Mouse (Mus musculus) frontal cortex, adult 2 months (tissue): ENCODE measurements around the gene Tmem171. TPM values are rescaled to one million over a fixed set of nuclear protein-coding genes. Genes with fewer than 3 reads are reported as not detected.

Source experiments
- DNase-seq, 2 experiments: peaks; one replicate each; pipeline ENCODE4 v3.0.0; 2022; ENCODE audit warnings: low spot score in 1 of 2; ENCODE audit errors: extremely low spot score in 1 of 2
- polyA plus RNA-seq: library from polyadenylated mRNA; depleted of rRNA; stranded (reverse); fragments of >200 nt; gene quantifications from 2 replicates; pipeline ENCODE4 v1.2.3, GENCODE M21; 2012

The Tmem171 gene
- polyA plus RNA-seq, 1 experiment, result 0.10 TPM

DNA sequence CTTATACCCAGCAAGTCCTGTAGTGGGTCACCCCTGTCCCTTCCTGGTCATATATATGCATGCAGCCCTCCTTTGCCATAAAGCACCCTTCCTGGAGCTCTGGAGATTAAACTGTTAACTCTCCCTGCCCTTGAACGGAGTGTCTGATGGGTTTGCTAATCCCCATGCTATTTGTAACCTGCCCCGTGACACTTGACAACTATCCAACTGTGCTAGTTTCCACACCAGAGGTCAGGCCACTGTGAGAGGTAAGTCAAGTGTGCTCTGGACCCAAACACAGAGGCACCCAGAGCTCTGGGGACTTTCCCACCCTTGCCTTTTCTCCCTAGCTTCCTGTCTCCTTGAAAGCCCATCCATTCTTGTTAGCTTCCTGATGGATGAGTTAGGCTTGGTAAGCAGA is 912 bp upstream of the Tmem171 start:
- no peak for DNase-seq

DNA sequence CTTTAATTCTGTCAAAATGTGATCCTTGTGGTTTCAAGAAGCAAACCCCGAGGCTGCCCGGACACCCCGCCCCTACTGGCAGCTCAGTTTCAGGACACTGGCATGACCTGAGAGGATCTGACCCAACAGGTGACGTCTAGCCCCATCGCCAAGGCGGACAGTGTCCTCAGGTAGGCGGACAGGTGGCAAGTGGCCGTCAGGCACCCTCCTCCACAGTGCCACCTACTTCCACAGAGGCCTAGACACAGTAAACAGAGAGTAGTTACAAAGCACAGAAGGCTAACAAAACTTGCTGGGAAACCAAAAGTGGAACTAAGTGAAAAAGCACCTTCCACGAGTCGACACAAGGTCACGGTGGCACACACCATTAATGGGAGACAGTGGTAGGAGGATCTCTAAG is 1.3 kb downstream of the Tmem171 start:
- DNase-seq, result no peak

DNA sequence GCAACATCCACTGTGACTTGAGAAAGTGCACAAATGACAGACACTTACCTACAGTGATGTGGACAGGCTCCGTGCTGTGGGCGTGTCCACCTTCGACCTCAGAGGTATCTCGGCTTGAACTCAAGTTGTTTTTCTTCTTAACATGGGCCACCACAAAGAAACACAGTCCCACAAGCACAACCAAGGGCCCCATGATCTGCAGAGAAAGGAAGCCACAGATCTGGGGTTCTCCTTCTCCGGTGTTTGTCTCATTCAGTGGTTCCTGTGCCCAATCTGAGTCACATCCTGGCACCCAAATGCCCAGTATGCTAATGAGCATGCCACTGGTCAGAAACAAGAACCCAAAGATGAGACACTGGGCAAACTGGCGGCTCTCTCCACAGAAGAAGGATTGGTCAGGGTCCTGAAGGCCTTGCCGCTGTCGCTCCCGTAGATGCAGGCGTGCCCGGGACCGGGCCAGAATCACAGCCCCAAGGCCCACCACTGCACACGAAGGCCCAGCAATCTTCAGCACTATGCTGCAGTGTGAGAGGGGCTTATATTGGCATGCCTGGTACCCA is 2.6 kb downstream of the Tmem171 start:
- no peak for DNase-seq

- no peak for DNase-seq
These were observed 3.7 kb downstream of the Tmem171 start for GRCm38 (mm10) chr13:98690886-98691285.

DNA sequence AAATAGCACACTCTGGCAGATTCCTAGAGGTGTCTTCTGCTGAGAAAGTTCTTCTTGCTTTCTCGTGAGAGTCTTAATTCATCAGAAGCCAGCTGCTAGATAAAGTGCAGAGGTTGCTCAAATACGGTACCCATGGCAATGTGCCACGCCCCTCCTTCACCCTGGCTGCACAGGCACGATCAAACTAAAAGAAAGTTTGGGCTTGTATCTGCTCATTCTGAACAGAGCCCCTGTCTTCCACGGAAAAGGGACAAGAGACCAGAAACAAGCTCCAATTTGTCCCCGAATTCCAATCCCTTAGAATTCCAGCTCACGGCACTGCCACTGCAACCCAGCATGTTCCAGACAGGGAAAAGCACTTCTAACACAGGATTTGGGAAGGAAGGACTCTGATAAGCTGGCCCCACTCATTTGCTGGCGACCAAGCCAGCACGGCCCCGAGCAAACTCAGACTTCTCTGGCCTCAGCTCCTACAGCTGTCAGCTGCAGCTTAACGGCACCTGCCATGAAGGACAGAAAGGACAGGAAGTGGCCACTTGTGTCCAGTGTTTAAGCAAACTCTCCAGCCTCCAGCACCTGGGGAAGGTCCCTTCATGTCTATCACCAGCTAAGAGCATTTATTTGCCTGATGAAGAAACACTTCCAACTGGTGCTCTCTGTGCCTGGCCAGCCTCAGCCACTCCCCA is 4.9 kb downstream of the Tmem171 start:
- DNase-seq, result no peak

DNA sequence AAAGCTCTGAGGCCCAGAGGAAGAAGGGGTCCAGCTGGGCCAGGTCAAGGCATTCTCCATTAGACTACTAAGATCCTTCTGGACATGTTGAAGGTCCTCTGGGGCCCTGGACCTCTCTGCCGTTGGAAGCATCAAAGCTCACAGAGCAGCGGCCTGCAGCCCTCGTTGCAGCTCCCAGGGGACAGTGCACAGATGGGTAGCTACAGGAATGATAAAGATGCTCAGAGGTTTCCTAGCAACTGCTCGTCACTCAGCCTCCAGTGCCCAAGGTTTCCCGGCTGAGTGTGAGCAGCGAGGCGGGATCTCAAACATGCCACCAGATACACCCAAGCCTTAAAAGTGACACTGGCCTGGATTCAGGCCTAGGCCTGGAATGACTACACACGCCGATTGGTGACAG is 6.7 kb downstream of the Tmem171 start:
- peak in 1 of 2 experiments; percentile 44 for DNase-seq

DNA sequence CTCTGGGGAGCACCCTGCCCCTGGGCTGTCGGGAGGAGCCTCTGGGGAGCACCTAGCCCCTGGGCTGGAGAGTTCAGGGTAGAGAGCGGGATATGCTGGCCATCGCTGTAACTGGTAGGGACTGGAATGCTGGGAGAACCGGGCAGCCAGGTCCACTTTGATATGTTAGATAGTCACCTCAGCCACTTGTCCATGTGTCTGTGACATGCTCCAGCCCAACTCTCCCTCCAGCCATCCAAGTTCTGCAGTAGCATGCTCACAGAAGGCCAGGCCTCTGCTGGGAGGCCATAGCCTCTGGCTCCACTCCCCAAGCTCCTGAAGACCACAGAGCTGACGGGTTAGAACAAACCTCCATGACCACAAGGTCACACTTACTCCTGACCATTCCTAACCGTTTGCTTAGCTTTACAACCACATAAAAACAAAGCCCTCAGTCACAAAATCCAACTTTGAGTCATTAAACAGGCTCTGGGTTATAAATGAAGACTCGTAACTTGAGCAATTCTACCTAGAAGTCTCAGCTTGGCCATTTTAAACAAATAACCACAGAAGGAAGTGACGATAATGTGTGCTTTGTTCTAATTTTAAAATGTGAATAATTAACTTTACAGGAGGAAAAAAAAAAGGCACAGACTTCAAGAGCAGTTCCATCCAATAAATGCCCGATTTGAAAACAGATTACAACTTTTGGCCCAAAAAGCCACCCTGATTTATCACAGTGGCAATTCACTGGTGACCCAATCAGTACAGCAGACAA is 10.3 kb downstream of the Tmem171 start:
- no peak for DNase-seq

- no peak for DNase-seq
These were observed 11.2 kb downstream of the Tmem171 start for GRCm38 (mm10) chr13:98683412-98683811.

DNA sequence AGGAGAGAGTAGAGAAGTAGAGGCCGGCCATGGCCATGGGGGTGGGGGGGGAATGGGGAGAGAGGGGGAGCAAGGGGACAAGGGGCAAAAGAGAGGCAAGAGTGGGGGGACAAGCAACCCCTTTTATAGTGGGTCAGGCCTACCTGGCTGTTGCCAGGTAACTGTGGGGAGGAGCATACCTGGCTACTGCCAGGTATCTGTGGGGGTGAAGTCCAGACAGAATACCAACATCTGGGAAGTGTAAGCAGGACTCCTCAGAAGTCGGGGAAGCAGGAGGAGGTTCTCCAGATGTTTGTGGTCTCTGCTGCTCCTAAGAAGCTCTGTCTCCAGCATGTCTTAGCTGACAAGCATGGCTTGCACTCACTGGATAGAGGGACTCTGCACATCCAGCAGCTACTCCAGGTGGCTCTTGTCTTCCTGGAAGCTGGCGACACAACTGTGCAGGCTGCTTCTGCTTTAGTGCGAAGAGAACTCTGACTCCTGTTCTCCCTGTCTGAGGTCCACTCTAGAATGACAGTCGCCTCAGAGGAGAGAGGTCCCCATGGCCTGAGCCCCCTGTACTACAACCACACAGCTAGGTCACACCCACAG is 14.1 kb downstream of the Tmem171 start:
- no peak for DNase-seq

DNA sequence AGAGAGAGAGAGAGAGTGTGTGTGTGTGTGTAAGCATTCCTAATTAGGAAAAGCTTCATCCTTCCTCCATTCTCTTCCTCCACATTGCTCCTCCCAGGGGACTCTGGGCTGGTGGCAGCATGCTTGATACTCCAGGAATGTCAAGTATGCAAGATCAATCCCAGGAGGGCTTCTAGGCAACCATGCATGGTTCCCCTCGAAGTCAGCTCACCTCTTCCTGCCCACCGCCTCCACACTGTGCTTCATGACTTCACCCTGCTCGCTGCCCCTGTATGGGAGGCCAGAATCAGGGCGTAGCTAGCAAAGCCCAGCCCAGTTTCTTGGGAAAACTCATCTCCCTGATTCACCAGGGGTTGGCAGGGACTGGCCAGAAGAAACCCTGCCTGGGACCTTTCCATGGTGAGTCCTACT is 15.0 kb downstream of the Tmem171 start:
- no peak for DNase-seq

DNA sequence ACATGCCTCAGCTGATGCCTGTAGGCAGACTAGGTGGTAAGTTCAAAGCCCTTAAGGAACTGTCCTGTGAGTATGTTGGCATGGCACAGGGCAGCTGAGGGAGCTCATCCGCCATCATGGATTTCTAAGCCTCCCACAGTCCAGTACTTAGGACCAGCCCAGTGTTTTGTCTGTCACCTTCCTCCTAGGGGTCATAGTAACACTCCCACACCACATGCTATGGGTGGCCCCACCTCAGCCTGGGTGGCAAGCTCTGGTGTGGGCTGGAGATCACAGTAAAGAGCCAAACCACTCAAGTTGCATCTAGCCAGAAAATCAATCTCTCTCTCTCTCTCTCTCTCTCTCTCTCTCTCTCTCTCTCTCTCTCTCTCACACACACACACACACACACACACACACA is 15.4 kb downstream of the Tmem171 start:
- DNase-seq, result no peak

GRCm38 (mm10) chr13:98673922-98674321 is 20.7 kb downstream of the Tmem171 start:
- no peak for DNase-seq

DNA sequence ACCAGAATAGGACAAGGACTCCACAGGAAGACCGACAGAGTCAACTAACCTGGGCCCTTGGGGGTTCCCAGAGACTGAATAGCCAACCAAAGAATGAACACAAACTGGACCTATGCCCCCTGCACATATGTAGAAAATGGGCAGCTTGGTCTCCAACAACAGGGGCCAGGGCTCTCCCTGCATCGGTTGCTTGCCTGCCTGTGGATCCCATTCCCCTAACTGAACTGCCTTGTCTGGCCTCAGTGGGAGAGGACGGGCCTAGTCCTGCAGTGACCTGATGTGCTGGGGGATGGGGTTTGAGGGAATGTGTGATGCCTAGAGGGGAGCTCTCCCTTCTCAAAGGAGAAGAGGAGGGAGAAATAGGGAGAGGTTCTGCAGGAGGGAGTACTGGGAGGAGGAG is 25.3 kb downstream of the Tmem171 start:
- DNase-seq, result no peak

GRCm38 (mm10) chr13:98667316-98667715 is 27.3 kb downstream of the Tmem171 start:
- DNase-seq, result no peak

GRCm38 (mm10) chr13:98665240-98665639 is 29.4 kb downstream of the Tmem171 start:
- no peak for DNase-seq

DNA sequence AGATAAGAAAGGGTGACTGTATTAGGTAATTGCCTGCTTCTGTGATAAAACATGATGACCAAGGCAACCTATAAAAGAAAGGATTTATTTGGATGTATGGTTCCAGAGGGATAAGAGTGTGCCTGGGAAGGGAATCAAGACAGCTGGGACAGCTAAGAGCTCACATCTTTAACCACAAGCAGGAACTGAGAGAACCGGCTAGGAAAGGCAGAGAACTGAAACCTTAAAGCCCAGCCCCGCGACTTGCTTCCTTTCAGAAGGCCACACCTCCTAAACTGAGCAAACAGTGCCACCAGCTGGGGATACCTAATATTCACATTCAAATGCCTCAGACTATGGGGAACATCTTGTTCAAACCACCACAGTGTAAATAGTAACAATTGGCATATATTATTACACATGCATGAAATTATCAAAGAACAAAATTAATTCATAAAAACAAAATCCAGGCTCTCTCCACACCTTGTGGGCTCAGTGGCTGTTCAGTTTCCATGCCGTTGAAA is 32.4 kb downstream of the Tmem171 start:
- DNase-seq, result no peak

DNA sequence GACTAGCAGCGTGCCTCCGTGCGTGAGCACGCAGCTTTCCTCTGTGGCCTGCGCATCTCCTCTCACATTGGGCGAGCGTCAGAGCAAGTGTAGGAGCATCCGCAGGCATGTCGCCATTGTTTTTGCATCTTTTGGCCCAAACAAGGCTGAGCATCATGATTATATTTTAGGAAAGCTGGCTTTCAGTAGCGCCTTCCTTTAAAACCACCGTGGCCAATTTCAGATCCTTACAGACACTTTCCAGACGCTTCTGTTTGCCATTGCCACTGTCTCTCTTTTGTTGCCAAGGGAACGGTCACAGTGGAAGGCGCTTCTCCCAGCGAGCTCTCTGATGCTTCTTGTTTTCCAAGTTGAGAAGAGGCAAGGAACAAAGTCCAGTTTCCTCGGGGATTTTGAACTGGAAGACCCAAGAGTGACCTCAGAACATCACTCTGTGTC is 38.6 kb downstream of the Tmem171 start:
- DNase-seq, result peak; percentile 36 to 51

DNA sequence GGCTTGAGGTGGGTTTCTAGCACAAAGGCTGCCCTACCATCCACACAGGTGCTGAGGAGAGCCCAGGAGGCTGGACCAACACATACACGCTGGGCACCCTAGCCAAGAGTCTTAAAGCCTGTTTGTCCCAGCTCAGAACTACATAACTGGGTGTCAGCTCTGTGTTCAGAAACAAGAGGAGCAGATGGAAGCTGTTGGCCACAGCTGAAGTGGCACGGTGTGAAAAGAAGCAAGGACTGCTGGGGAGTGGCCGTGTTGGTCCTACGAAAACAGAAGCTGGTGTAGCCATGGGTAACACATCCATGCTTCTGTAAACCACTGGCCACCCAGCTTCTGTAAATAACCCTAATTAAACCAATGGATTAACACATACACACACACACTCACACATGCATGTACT is 39.3 kb downstream of the Tmem171 start:
- no peak for DNase-seq

- no peak for DNase-seq
These were observed 40.3 kb downstream of the Tmem171 start for GRCm38 (mm10) chr13:98654129-98654939.

DNA sequence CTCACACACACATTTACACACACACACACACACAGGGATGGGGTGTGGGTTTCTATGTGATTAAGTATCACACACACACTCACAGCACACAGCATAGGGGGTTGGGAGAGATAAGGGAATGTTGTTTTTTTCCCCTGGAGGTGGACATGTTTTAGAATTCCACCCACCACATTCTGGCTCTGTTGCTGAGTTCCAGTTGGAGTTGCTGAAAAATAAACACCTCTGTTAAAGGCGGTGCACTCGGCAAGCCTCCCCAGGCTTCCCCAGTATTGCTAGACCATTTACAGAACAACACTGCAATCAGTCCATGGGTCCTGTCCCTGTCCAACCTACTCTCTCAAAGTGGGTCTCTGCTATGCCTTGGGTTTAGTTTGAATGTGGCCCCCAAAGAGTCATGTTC is 42.4 kb downstream of the Tmem171 start:
- DNase-seq, result peak in 1 of 2 experiments; percentile 45
